8 mouse cellular contexts compared by ENCODE assay signal in the genomic region with DNA sequence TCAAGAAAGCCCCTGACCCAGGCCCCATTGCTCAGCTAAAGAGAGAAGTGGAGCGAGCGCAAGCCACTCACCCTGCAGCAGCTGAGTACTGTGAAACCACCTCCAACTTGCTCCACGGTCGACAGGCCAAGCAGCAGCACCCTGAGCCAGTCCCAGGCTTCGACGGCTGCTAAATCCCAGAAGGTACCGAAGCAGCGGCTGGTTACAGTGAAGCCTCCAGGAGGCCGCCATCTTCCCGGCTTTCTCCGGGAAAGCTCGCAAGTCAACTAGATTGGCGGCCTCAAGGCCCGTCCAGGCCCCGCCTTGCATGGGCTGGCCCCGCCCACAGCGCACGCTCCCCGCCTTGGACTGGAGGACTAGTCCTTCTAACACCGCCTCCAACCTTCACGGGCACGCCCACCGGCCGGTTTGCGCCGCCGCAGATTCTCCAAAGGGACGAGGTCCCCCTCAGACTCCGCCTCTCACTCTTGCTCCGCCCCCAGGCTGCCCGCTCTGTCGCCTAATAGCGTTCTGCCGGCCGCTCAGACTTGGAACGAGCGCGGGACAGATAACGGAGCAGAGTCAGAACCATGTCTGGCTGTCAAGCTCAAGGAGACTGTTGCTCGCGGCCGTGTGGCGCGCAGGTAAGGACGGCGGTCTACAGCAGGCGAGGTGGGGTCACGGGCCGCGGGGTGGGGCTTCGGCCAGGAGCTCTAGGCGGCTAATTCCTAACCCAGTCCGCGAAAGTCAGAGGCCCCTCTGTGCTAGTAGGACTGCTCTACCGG. TPM values are rescaled to one million over a fixed set of nuclear protein-coding genes. Genes with fewer than 3 reads are reported as not detected.
DNase-seq lines count a peak whose midpoint lies in the region; ATAC-seq and TF ChIP-seq lines count a peak whose summit lies in the region.

Gene Pdhx (minus strand): TSS at position 295 of the 764 bp plus-strand sequence.
Gene Apip (plus strand): TSS at position 457 of the 764 bp plus-strand sequence.

- H3K4me3 ChIP-seq in bone marrow, adult 2 months (replicated peaks; ENCODE audit: control insufficient read depth, low read depth, low read length) = peak within 1 kb of the TSS; percentile 96
- H3K4me3 ChIP-seq in embryonic facial prominence, embryonic 15.5 days (replicated peaks) = peak within 1 kb of the TSS; percentile 90
- peak within 1 kb of the TSS; percentile 78 for H3K4me3 ChIP-seq in limb, embryonic 14.5 days (replicated peaks; ENCODE audit: low read length)
- H3K4me3 ChIP-seq in midbrain, postnatal 0 days (ENCODE audit: low read depth, low read length) = peak within 1 kb of the TSS; percentile 64

- ATAC-seq in embryonic facial prominence, embryonic 15.5 days (ENCODE audit: insufficient number of reproducible peaks, low FRiP score, low TSS enrichment, low read depth) = peak; percentile 100
- peak; percentile 99 for ATAC-seq in limb, embryonic 14.5 days (ENCODE audit: low FRiP score, low read depth)
- peak; percentile 99 for ATAC-seq in midbrain, postnatal 0 days (ENCODE audit: low FRiP score)

- H3K4me1 ChIP-seq in bone marrow, adult 2 months (ENCODE audit: control insufficient read depth, insufficient read depth, low read length) = no peaks in the 10 kb centered on the region
- H3K4me1 ChIP-seq in embryonic facial prominence, embryonic 15.5 days = peaks cover 14% of the 10 kb centered on the region
- H3K4me1 ChIP-seq in limb, embryonic 14.5 days (ENCODE audit: control insufficient read depth, insufficient read depth, low read length) = peaks cover 7% of the 10 kb centered on the region; the same call in 1 of the 2 replicates
- peaks cover 7% of the 10 kb centered on the region; the same call in 1 of the 2 replicates for H3K4me1 ChIP-seq in midbrain, postnatal 0 days (ENCODE audit: insufficient read depth, low read length)

- peak within 1 kb of the TSS; percentile 60 for H3K4me2 ChIP-seq in embryonic facial prominence, embryonic 15.5 days (replicated peaks)
- H3K4me2 ChIP-seq in limb, embryonic 14.5 days (replicated peaks; ENCODE audit: low read depth, low read length, severe bottlenecking) = peak within 1 kb of the TSS; percentile 59
- H3K4me2 ChIP-seq in midbrain, postnatal 0 days (ENCODE audit: low read depth, low read length, poor library complexity, severe bottlenecking) = peak within 1 kb of the TSS; percentile 68

- H3K27me3 ChIP-seq in embryonic facial prominence, embryonic 15.5 days = no peaks in the 10 kb centered on the region
- H3K27me3 ChIP-seq in limb, embryonic 14.5 days (ENCODE audit: control insufficient read depth, insufficient read depth, low read length) = no peaks in the 10 kb centered on the region
- no peaks in the 10 kb centered on the region for H3K27me3 ChIP-seq in midbrain, postnatal 0 days (ENCODE audit: insufficient read depth, low read length)

- no peaks in the 10 kb centered on the region for H3K9me3 ChIP-seq in embryonic facial prominence, embryonic 15.5 days (replicated peaks)
- no peaks in the 10 kb centered on the region for H3K9me3 ChIP-seq in limb, embryonic 14.5 days (ENCODE audit: control insufficient read depth, low read length)
- no peaks in the 10 kb centered on the region for H3K9me3 ChIP-seq in midbrain, postnatal 0 days (ENCODE audit: low read length)

- no peaks in the 10 kb centered on the region for H3K36me3 ChIP-seq in embryonic facial prominence, embryonic 15.5 days
- H3K36me3 ChIP-seq in limb, embryonic 14.5 days (ENCODE audit: control insufficient read depth, insufficient read depth, low read length) = no peaks in the 10 kb centered on the region
- 0 out of 2 replicates have a peak, but pooled peaks cover 3% of the 10 kb centered on the region for H3K36me3 ChIP-seq in midbrain, postnatal 0 days (ENCODE audit: insufficient read depth, low read length)

- H3K9ac ChIP-seq in embryonic facial prominence, embryonic 15.5 days = peak within 1 kb of the TSS; percentile 74
- H3K9ac ChIP-seq in limb, embryonic 14.5 days (ENCODE audit: low read depth, low read length, severe bottlenecking) = peak within 1 kb of the TSS; percentile 81
- H3K9ac ChIP-seq in midbrain, postnatal 0 days (replicated peaks; ENCODE audit: low read length, poor library complexity, severe bottlenecking) = peak within 1 kb of the TSS; percentile 74

- H3K27ac ChIP-seq in bone marrow, adult 2 months (ENCODE audit: control insufficient read depth, insufficient read depth, low read depth, low read length, poor library complexity) = peak within 1 kb of the TSS; percentile 88
- peak within 1 kb of the TSS; percentile 86 for H3K27ac ChIP-seq in embryonic facial prominence, embryonic 15.5 days (replicated peaks)
- H3K27ac ChIP-seq in limb, embryonic 14.5 days (replicated peaks; ENCODE audit: low read depth, low read length) = peak within 1 kb of the TSS; percentile 81
- H3K27ac ChIP-seq in midbrain, postnatal 0 days (ENCODE audit: low read depth, low read length) = peak within 1 kb of the TSS; percentile 75

- DNase-seq in 416B (ENCODE audit: low read depth) = peak; percentile 98
- peak; percentile 100 for DNase-seq in heart, adult 8-10 months (ENCODE audit: low spot score)
- DNase-seq in kidney, adult 9 months = peak; percentile 100
- peak; percentile 99 for DNase-seq in limb, embryonic 14.5 days (ENCODE audit: low spot score)
- DNase-seq in midbrain, postnatal 0 days (ENCODE audit: low spot score) = peak; percentile 99
- DNase-seq in spleen, postnatal 14 days (ENCODE audit: low spot score in 2 of 2) = peak; percentile 100

- no peak for TF ChIP-seq CTCF in bone marrow, adult 2 months (IDR thresholded peaks at IDR 0.05; ENCODE audit: control insufficient read depth, insufficient read depth, low read length)
- 0 out of 2 replicates have a peak, but pooled peaks have one; percentile 11 for TF ChIP-seq CTCF in midbrain, postnatal 0 days (IDR thresholded peaks at IDR 0.05)

- WGBS in bone marrow, adult 2 months = under 1% methylated on average over 55 of the region's 55 CpGs
- under 1% methylated on average over 55 of the region's 55 CpGs for WGBS in embryonic facial prominence, embryonic 15.5 days
- WGBS in limb, embryonic 14.5 days = under 1% methylated on average over 55 of the region's 55 CpGs
- under 1% methylated on average over 54 of the region's 55 CpGs for WGBS in midbrain, postnatal 0 days

- TF ChIP-seq POLR2A in bone marrow, adult 2 months (IDR thresholded peaks at IDR 0.05; ENCODE audit: borderline replicate concordance, control insufficient read depth, low read depth, low read length) = peak; percentile 68; the same call in 1 of the 2 replicates
- TF ChIP-seq POLR2A in limb, embryonic 14.5 days (IDR thresholded peaks at IDR 0.05; ENCODE audit: borderline replicate concordance, extremely low read depth, insufficient read depth, insufficient read length) = peak; percentile 96; the same call in 1 of the 2 replicates

RNA-seq across cellular contexts. Expression of gene Pdhx, which starts in this region (rescaled TPM):
- polyA plus RNA-seq in bone marrow, adult 2 months (2011; ENCODE audit: insufficient read depth, insufficient read length, low replicate concordance, missing spikeins) = 9.3 and 11.6 TPM in 2 replicates
- 33.5 and 36.7 TPM in 2 replicates for polyA plus RNA-seq in embryonic facial prominence, embryonic 15.5 days (2015; fragmentation: Nextera tagmentation; extraction: Ambion mirVana)
- total RNA-seq in heart, adult 8-10 months (2022) = 100 to 1,000 TPM; 143 to 179 (median 163) TPM
- polyA plus RNA-seq in limb, embryonic 14.5 days (2012; rRNA removed) = 31.0 and 33.2 TPM in 2 replicates
- polyA plus RNA-seq in limb, embryonic 14.5 days (2014; fragmentation: Nextera tagmentation; extraction: Ambion mirVana) = 32.1 and 32.4 TPM in 2 replicates
- 47.2 and 53.2 TPM in 2 replicates for total RNA-seq in midbrain, postnatal 0 days (2014; rRNA removed)
- polyA plus RNA-seq in midbrain, postnatal 0 days (2015; fragmentation: Nextera tagmentation; extraction: Ambion mirVana) = 66.3 and 69.1 TPM in 2 replicates

RNA-seq across cellular contexts. Expression of gene Apip, which starts in this region (rescaled TPM):
- polyA plus RNA-seq in bone marrow, adult 2 months (2011; ENCODE audit: insufficient read depth, insufficient read length, low replicate concordance, missing spikeins) = 20.5 and 35.4 TPM in 2 replicates
- polyA plus RNA-seq in embryonic facial prominence, embryonic 15.5 days (2015; fragmentation: Nextera tagmentation; extraction: Ambion mirVana) = 77.3 and 81.1 TPM in 2 replicates
- 10 to 100 TPM; 70.1 to 93.5 (median 79.8) TPM for total RNA-seq in heart, adult 8-10 months (2022)
- polyA plus RNA-seq in limb, embryonic 14.5 days (2012; rRNA removed) = 45.1 and 57.8 TPM in 2 replicates
- 80.4 and 80.9 TPM in 2 replicates for polyA plus RNA-seq in limb, embryonic 14.5 days (2014; fragmentation: Nextera tagmentation; extraction: Ambion mirVana)
- 17.0 and 35.2 TPM in 2 replicates for total RNA-seq in midbrain, postnatal 0 days (2014; rRNA removed)
- 29.5 and 33.2 TPM in 2 replicates for polyA plus RNA-seq in midbrain, postnatal 0 days (2015; fragmentation: Nextera tagmentation; extraction: Ambion mirVana)

Comparison
In these comparisons a context has a peak if more than half of its experiments do, and no peak if none do; other contexts are left out.
1. Peak in every context shown above with its lines: DNase-seq, ATAC-seq, H3K4me3 ChIP-seq and H3K27ac ChIP-seq.